Mouse (Mus musculus) embryonic fibroblast, embryonic 13.5 days (primary cell): ENCODE measurements around the gene Susd5.

Experiments used
- CTCF ChIP-seq: IDR thresholded peaks from 2 replicates; pipeline ENCODE4 v1.5.1; 2011; ENCODE audit warnings: mild to moderate bottlenecking, control low read depth, low read length, moderate library complexity, borderline replicate concordance; ENCODE audit not compliant: insufficient read depth
- POLR2A ChIP-seq: IDR thresholded peaks from 2 replicates; pipeline ENCODE4 v1.6.1; 2011; ENCODE audit warnings: low read depth, mild to moderate bottlenecking, control low read depth, low read length, moderate library complexity

DNA sequence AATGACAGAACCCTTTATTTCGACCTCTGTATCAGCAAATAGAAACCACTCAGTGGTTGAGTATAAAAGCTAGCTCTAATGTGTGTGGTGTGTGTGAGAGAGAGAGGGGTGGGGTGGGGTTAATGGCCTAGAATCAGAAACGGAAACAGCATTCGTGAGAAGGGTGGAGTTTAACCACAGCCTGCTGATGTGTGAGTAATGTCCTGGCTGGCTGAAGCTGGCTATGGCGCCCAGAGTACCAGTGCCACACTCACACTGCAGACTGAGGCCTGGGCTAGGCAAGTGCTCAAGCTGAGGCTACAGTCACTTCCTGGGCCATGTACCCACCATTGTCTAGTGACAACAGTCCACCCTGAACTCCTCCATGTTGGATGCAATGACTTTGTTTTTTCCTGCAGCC, 40.5 kb upstream of the Susd5 start:
- TF ChIP-seq CTCF = no peak
- no peak for TF ChIP-seq POLR2A
